Mouse (Mus musculus): Measurements from ENCODE around the gene Tmem212. TPM values are rescaled to one million over a fixed set of nuclear protein-coding genes. Genes with fewer than 3 reads are reported as not detected.

Tmem212 gene
- polyA plus RNA-seq, 1 experiment from 2014 or later, result 1.2 TPM

DNA sequence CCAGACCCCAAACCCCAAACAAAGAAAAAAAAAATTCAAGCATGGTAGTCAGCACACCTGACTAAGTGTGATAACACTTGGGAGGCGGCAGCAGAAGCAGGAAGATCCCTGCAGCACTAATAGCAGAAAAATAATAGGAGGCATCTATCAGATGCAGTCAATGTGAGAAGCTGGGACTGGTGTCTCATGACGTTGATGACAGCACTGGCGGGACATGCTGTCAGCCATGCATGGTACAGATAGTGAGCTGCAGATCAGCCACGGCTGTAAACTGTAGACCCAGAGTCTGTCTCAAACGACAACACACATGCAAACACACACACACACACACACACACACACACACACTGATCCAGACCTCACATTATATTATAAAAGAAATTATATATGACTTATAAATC is 52.9 kb downstream of the Tmem212 start:
- no peak for DNase-seq (ENCODE audit: low spot score)

GRCm38 (mm10) chr3:27842856-27843255 is 53.3 kb downstream of the Tmem212 start:
- no peak for DNase-seq (ENCODE audit: low spot score)

- DNase-seq (ENCODE audit: low spot score), result no peak
Observed at GRCm38 (mm10) chr3:27840311-27840710, 55.9 kb downstream of the Tmem212 start.

DNA sequence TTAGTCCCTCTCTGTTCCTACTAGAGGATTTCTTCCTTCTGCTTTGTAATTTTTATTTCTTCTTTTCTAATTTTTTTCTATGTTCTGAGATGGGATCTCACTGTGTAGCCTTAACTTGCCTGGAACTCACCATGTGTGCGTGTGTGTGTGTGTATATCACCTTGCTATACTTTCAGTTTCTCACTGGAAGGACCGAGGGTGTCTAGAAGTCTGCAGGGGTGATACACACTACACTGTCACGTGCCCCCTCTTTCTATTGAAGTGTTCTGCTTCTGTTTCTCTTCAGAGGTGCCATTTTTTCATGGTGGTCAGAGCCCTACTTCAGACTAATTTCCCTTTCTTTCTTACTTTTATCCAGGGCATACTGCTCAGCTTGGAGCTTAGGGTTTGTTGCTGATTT is 56.4 kb downstream of the Tmem212 start:
- DNase-seq (ENCODE audit: low spot score), result no peak

GRCm38 (mm10) chr3:27839231-27839630 is 56.9 kb downstream of the Tmem212 start:
- DNase-seq (ENCODE audit: low spot score), result no peak

- DNase-seq (ENCODE audit: low spot score), result no peak
Observed at GRCm38 (mm10) chr3:27836297-27836696, 59.9 kb downstream of the Tmem212 start.

GRCm38 (mm10) chr3:27835786-27836185 is 60.4 kb downstream of the Tmem212 start:
- DNase-seq (ENCODE audit: low spot score), result no peak

GRCm38 (mm10) chr3:27828755-27829154 is 67.4 kb downstream of the Tmem212 start:
- no peak for DNase-seq (ENCODE audit: low spot score)

DNA sequence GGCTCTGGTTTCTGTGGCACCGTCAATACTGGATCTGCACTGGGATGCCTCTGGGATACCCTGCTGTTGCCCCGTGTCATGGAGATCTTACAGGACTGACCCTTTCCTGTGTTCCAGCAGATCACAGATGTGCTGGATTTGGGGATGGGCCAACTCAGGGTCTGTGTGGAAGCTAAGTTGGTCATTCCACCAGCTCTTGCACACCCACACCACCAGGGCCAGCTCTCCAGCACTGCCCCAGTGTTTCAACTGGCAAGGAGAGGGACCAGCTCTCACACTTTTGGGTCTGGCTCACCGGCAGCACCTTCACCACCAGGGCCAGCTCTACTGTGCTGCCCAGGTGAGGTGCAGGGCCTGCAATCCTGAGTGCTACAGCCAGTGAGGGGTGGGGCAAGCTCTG is 68.9 kb downstream of the Tmem212 start:
- DNase-seq (ENCODE audit: low spot score), result no peak

GRCm38 (mm10) chr3:27825985-27826384 is 70.2 kb downstream of the Tmem212 start:
- DNase-seq (ENCODE audit: low spot score), result no peak

Other genes starting within 250 kb of the Tmem212 start
- 3.8 and 4.0 TPM in 2 replicates for gene Fndc3b, start 185.1 kb downstream of the Tmem212 start, polyA plus RNA-seq (2015; fragmentation: Nextera tagmentation; extraction: Ambion mirVana)
- 3.6 and 4.8 TPM in 2 replicates for gene Pld1, start 42.3 kb upstream of the Tmem212 start, polyA plus RNA-seq (2015; fragmentation: Nextera tagmentation; extraction: Ambion mirVana)